Mouse (Mus musculus): ENCODE results near the gene Mthfd1l.
"Not testable (repeated sequence)": the region's sequence is repeated elsewhere in the genome, so short reads cannot be mapped to it uniquely, and the experiment has no call there.

Gene Mthfd1l

DNA sequence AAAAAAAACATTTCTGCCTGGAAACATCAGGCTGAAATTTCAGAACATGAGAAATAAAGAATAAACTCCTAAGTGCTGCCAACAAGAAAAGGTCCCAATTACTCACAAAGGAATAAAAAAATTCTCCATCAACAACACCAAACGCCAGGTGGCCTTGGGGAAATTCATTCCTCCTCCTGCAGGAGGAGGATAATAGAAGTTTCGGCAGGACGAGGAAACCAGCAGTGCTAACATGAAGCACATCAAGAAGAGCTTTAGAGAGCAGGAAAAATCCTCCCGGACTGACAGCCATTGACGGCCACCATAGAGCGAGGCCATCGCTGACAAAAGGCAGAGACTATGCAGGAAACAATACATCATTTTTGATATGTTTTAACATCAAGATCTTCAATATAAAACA, 71.5 kb downstream of the Mthfd1l start:
- no peak for DNase-seq (ENCODE audit: low read depth, low spot score)

DNA sequence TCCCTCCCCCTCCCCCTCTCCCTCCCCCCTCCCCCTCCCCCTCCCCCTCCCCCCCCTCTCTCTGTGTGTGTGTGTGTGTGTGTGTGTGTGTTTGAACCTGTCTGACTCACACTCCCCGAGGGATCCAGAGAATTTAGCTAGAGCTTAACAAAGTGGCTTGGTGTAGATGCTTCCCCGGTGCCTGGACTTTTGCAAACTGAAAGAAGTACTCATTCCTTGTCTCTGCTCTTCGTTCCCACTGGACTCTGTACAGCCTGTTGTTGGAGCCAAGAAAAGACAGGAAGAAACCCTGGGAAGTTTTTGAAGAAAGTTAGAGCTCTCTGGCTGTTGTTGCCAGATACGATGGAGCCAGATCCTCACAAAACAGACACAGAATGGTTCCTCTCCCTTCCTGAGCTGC, 73.6 kb downstream of the Mthfd1l start:
- DNase-seq (ENCODE audit: low read depth, low spot score), result no peak

DNA sequence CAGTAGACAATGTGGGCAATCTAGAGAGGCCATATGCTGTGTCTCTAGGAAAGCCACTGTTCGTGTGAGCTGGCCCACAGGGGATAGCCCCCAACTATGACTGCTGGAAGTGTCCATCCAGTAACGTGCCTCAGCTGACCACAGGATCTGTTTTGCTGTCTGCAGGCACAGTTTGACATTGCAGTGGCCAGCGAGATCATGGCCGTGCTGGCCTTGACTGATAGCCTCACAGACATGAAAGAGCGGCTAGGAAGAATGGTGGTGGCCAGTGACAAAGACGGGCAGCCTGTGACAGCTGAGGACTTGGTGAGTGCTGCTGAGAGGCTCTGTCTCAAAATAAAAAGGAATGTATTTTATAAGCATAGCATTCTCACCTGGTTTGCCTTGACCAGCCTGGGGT, 74.7 kb downstream of the Mthfd1l start:
- DNase-seq (ENCODE audit: low read depth, low spot score), result no peak

DNA sequence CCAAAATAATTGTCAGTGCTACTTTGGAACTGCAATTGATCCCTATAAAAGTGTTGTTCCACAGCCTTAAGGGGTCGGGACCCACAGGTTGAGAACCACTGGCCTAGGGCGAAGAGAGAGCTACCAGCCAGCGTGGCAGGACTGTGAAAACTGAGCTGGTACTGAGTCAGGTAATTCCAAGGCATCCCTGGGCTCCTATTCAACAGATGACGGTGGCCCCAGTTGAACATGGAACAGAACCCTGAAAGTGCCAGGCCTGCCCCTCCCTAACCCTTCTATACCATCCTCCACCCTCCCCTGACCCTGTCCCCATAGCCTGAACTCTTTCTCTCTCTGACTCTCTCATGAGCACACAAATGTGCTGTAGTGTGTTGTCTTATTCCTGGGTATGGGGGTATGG, 77.3 kb downstream of the Mthfd1l start:
- no peak for DNase-seq (ENCODE audit: low read depth, low spot score)

DNA sequence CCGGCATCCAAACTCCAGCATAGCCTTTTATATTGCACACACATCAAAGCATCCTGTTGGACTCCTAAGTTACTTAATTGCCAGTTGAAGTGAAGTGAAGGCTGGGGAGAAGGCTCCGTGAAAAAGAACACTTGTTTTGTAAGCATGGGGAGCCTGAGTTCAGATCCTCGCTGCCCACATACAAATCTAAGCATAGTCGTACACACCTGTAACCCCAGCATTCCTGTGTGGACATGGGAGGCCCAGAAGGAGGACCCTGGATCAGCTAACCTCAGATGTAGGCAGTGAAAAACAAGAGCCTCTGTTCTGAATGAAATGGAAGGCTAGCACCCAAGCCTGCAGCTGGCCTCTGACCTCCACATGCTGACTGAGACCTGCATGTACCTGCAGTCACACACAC, 79.8 kb downstream of the Mthfd1l start:
- DNase-seq (ENCODE audit: low read depth, low spot score), result no peak

DNA sequence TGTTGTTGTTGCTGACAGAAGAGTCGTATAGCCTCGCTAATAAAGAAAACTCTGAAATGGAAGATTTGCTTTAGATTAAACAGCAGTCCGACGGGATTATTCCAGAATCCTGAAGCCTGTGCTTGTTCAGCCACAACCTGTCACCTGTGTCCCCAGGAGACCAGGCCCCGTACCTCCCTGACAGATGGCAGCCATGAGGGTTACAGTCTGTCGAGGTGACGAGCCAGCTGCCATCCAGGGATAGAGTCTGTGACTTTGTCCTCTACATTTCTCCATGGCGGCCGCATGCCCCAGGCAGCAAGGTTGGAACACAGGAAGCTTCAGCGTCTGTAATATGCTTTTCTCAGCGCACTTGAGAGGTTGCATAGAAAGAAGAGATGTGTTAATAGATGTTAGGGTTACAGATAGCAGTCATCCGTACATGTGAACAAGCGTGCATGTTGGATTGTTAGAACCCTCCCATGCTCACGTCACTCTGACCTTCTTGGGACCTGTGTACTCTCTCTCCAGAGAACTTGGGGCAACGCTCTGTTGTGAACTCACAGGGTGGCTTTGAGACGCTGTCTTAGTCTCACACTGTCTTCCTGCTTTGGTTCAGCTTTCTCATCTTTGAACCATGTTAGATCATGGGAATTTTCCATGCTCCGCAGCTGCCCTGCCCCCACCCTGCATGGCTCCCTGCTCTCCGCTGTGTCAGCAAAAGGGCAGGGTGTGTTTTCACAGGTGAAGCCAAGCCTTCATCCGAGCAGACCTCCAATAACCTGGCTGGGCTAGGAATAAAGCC, 80.6 kb downstream of the Mthfd1l start:
- no peak for DNase-seq (ENCODE audit: low read depth, low spot score)

DNA sequence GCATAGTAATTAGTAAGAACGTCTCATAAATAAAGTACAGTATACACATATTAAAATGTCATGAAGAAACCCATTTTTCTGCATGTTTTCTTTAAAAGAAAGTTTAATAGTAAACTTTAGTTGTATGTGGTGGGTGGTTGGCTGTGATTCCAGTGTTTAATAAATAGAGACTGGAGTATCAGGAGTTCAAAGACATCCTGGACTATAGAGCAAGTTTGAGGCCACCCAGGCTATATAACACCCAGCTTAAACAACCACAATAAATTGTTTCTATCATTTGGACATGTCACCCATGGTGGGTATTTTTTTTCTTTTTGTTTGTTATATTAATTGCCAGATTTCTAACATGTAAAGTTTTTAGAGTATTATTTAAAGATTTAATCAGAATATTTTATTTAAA, 81.7 kb downstream of the Mthfd1l start:
- DNase-seq (ENCODE audit: low read depth, low spot score), result no peak

DNA sequence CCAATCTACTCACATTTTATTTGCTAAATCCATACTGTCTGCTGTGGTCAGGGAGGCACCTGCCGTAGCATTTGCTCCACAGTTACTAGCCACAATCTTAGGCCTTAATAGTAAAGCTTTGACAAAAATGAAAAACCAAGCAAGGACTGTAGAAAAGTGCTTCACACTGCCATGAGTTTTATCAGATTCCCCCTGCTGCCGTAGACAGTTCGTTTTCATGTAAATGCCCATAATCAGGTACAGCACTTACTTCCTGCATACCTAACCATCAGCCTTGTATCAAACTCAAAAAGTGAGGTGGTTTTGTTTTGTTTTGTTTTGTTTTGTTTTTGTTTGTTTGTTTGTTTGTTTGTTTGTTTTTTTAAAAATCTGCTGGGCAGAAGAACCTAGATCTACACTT, 84.5 kb downstream of the Mthfd1l start:
- no peak for DNase-seq (ENCODE audit: low read depth, low spot score)

DNA sequence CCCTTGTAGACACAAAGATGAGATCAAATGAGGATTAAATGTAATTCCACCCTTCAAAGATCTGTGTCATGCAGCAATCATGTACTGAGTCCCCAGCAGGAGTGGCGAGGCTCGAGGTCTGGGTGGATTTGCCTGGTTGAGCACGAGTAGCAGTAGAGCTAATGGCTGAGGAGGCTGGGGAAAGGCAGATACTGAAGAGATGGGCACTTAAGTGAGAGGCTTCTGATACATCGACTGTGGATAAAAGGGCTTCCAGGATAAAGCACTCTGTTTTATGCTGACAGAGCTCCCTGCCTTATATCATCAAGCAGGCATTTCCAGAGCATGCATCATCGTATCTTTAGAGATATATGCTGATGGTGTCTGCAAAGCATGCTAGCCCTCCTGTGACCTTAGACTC, 84.9 kb downstream of the Mthfd1l start:
- DNase-seq (ENCODE audit: low read depth, low spot score), result no peak

DNA sequence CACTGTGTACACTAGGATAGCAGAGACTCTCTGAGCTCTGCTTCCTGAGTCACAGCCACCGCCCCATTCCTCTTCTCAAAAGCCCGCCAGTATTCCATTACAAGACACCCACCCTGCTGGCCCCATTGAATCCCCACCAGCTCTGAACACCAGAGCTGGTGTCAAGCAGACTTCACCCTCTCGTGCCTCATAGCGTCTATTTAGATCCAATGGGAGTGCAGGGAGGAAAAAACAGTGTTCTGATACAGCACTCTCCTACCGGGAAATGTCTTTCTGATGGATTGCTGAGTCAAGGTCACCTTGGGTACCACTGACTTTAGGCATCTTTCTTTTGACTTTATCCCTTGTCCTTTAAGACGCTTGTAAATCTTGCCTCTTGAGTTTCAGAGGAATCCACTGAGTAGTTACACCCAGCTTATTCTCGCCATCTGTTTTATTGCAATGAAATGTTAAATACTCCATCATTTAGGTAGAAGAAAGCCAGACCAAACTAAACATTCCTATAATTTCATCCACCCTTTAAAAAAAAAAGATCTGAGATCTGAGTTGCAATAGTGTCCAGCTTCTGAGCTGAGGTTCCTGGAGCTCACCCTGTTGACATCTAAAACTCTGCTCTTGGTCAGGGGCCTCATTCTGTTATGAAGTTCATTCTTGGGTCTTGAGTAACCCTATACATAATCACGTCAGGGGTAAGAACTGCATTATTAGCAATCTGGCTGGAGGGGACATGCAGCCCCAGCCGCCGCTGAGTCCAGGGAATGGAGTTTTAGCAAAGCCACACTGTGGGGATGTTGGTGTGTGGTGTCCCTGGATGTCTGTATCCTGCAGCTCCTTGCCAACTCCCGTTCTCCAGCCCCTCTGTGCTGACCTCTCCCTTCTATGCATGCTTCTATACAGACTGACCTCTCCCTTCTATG, 88.4 kb downstream of the Mthfd1l start:
- no peak for DNase-seq (ENCODE audit: low read depth, low spot score)

DNA sequence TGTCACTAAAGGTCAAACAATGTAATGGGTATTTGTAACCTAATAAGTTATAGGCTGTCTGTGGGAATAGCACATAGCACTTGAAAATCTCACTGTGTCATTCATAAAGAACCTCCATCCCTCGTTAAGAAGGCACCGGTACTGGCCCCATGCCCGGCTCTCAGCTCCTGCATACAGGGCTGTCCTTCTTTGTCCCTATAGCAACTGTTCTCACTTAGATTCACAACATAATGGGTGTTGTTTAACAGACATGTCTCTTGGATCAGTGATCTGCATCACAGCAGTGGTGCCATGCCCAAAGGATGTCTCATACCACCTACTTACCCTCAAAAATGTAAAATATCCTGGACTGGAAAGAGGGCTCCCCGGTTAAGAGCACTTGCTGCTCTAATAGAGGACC, 90.6 kb downstream of the Mthfd1l start:
- no peak for DNase-seq (ENCODE audit: low read depth, low spot score)

DNA sequence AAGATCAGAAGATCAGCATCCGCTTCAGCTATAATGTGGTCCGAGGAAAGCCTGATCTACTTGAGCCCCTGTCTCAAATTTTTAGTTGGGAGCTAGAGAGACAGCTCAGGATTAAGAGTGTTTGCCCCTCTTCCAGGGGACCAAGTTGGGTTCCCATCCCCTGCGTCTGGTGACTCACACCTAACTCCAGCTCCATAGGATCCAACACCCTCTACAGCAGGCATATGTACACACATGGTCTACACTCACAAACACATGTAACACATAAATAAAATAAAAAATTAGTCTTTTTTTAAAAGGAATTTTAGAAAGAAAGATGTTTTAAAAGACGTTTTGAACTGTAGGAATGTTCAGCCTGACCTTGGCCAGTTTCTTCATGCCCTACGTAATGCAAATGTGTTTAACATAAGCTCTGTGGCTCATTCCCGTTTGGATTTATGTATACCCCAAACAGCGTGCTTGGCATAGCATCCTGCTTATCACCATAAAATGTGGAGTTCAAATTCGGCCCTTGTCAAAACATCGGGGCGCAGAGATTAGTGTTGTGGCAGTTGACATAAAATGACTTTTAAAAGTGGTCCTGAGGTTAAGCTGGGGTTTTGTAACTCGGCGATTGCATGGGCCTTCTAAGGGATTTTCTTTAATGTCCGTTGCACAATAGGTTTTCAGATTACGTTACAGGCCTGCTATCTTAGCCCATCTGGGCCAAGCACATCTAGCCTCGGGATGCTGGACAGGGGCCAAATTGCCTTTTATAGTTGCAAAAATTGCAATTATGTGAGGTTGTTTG, 92.6 kb downstream of the Mthfd1l start:
- no peak for DNase-seq (ENCODE audit: low read depth, low spot score)

DNA sequence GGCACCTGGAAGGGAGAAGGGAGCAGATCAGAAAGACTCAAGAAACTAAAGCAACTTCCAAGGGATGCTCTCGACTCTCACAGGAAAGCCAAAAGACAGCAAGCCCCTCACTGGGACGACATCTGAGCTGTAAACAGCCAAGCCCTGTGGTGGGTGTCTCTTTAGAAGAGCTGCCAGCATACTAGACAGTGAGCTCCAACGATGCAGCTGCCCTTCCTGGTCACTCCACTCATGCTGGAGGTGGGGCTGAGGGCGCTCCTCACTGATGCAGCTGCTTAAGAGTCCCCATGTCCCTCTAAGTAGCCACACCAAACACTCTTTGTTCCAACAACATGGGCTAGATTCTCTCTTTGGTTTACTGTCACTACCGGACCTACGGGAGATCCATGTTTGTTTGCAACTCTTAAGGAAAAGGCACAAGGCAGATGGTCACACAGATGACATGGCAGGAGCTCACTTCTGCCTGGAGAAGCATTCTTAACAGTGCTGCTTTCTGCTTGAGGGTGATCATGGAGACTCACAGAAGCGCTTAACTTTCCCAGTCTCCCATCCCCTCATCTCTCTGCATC, 96.4 kb downstream of the Mthfd1l start:
- no peak for DNase-seq (ENCODE audit: low read depth, low spot score)

DNA sequence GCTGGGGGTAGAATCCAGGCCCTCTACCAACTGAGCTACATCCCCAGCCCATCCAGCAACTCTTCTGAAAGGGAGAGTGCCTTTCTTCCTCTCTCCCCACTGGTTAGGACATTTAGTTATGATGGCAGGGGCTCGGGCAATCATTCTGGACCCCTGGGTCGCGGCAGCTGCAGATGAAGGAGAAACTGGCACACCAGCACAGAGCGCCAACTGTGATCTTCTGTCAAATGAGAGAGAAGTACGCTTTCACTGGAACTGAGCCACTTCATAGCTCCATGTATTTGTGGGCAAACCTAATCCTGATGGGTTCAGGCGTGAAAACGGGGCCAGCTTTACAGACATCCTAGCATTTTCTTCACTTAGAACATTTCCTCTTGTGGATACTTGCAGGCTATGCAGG, 97.1 kb downstream of the Mthfd1l start:
- no peak for DNase-seq (ENCODE audit: low read depth, low spot score)

DNA sequence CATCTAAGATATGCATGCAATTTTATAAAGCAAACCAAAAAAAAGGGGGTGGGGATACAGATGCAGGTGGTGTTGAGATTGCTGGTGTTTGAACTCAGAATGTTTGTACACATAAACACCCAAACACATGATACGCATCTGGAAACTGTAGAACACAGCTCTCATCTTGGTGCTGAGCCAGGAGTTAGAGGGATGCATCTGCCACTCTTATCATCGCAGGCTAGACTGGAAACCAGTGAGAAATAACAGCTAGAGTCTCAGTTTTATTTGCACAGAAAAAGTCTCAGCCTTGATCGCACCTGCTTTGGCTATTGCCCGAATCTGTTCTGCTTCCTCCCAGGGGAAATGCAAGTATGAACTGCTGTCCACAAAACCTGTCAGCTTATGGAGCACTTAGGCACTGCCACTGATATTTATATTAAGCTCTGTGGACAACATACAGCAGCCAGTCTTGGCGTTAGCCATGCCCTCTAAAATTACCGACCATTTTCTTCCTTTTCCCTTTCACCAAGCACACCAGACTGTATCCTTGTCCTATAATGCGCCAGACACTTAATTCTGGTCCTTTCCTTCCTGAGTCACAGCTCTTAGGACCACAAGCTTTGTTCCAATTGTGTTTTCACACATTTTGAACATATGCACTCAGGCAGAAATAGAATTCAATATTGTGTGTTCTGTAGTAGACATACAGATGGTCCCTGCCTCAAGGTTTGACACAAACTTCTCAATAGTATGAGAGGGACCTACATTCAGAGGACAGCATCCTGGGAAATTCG, 98.3 kb downstream of the Mthfd1l start:
- no peak for DNase-seq (ENCODE audit: low read depth, low spot score)

DNA sequence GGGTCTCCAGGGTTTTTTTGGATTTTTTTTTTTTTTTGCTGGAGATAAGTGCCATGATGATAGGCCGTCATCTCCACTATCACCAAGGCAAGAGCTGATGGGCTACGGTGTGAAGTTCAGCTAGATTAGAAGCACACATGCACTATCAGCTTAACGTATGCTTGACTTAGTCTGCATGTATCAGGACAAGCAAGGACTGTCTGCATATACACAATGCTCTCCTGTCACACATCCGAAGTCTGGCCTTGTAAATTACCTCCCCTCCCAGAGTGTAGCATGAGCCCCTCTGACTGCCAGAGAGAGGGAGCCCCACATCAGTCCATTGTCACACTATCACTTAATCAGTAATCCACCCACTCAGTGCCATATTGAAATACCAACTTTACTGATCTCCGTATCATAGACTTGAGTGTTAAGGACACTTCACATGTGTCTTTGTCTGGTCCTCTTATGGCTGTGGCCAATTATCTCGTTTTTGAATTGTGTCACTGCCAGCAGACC, 99.0 kb downstream of the Mthfd1l start:
- no peak for DNase-seq (ENCODE audit: low read depth, low spot score)

DNA sequence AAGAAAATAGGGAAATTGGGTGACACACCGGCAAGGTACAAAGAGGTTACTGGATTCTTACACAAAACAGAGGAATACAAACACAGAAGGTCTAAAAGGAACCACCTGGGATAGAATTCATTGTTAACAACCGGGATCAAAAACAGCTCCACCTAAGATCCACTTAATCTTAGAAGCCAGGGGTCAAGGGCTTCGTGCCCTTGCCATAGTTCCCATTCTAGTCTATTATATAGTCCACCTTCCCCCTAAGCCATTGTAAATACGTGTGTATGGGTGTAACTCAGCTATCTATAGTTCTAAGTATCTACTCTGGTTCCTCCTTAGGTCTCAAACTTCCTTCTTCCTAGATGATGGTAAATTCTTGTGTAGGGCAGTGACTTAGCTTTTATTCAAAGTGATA, 99.6 kb downstream of the Mthfd1l start:
- DNase-seq (ENCODE audit: low read depth, low spot score), result not testable (repeated sequence)

DNA sequence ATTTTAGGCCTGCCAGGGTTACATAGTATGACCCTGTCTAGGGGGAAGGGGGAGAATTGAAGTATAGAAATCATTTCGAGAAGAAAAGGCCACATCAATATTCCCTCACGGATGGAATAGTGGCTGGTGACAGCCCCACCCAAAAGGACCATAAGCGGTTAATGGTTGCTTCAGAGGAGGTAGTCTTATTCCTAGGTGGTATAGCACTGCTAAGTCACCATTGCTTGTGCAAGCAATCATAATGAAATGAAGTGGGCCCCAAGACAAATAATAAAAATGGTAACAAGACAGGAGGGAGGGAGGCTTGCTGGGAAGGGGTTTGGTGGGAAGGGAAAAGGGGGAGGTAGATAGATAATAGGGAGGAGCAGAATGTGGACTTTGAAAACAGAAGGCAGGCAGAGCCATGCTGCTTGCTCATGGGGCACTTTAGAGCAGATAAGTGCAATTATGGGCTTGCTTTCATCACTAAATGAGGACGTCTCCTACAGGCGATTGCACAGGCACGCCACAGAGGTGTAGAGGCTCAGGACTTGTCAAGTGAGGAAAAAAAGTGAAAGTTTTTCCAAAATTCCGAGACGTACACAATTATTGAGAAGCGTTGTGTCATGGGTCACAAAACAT, 105.4 kb downstream of the Mthfd1l start:
- no peak for DNase-seq (ENCODE audit: low read depth, low spot score)

DNA sequence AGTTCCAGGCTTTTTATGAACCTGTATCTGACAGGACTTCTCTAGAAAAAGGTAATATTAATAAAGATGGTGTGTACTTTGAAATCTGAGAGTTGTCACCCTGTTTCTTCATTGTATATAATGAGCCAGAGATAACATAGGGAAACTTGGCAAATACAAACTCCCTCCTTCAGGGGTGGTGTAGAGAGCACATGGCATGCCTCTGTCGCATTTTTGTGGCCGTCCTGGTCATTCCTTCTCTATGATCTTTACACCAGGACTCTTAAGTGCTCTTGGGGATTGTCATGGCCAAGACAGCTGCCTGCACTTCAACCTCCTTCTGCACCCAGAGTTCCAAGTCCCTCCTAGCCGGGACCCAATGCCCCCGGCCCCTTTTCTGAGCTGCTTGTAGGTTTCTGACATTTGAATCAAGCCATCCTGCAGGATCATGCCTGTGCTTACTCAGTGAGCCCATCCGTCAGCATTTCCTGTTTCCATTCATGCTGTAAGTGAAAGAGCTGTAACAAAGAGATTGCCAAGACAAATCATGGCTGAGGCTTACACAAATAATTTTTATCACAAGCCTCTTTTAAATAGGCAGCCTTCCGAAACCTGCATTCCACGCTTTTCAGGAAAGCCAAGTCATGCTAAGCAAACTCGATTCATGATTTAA, 106.2 kb downstream of the Mthfd1l start:
- no peak for DNase-seq (ENCODE audit: low read depth, low spot score)

All from brain, embryonic 18.5 days (tissue).